Mouse (Mus musculus) testis, adult 2 months (tissue): ENCODE data around the gene Nek2.

Experiments used
- CTCF ChIP-seq: fragments of 200-500 bp; IDR thresholded peaks from 2 replicates; pipeline ENCODE4 v1.5.1; 2012; ENCODE audit warnings: low read depth, mild to moderate bottlenecking, inconsistent platforms, low read length, moderate library complexity; ENCODE audit not compliant: control insufficient read depth, insufficient read depth, insufficient replicate concordance
- POLR2A ChIP-seq: fragments of 200-500 bp; IDR thresholded peaks from 2 replicates; pipeline ENCODE4 v1.6.1; 2012; ENCODE audit warnings: low read depth, mild to moderate bottlenecking, inconsistent platforms, low read length, moderate library complexity; ENCODE audit not compliant: control insufficient read depth

GRCm38 (mm10) chr1:191864551-191865027 lies 43.3 kb downstream of the Nek2 start:
- TF ChIP-seq CTCF, result no peak
- TF ChIP-seq POLR2A, result no peak
